Mouse (Mus musculus) brain, embryonic 14.5 days (tissue): ENCODE results near the gene G2e3. TPM values are rescaled to one million over a fixed set of nuclear protein-coding genes. Genes with fewer than 3 reads are reported as not detected.

Experiments used
- DNase-seq: peaks from one replicate; pipeline ENCODE4 v3.0.0-alpha.2; 2011; ENCODE audit warnings: low read depth
- CTCF ChIP-seq: fragments of 200-500 bp; IDR thresholded peaks from 2 replicates; pipeline ENCODE4 v1.5.1; 2012; ENCODE audit warnings: inconsistent platforms, mild to moderate bottlenecking, moderate library complexity, borderline replicate concordance; ENCODE audit not compliant: insufficient read depth, insufficient read length; ENCODE audit errors: extremely low read depth
- POLR2A ChIP-seq: fragments of 200-500 bp; IDR thresholded peaks from 2 replicates; pipeline ENCODE4 v1.6.1; 2012; ENCODE audit warnings: mild to moderate bottlenecking, inconsistent platforms, borderline replicate concordance; ENCODE audit not compliant: poor library complexity, insufficient read depth, insufficient read length, severe bottlenecking; ENCODE audit errors: extremely low read depth
- polyA plus RNA-seq: library from polyadenylated mRNA; depleted of rRNA; stranded (reverse); fragments of >200 nt; gene quantifications from 2 replicates; pipeline ENCODE4 v1.2.3, GENCODE M21; 2012; rRNA removed

Gene G2e3
- polyA plus RNA-seq, 1 experiment, result 18.5 TPM

GRCm38 (mm10) chr12:51377888-51378190 is 30.0 kb downstream of the G2e3 start:
- TF ChIP-seq CTCF (no peak), POLR2A (no peak)

GRCm38 (mm10) chr12:51399871-51400270 is 52.0 kb downstream of the G2e3 start:
- DNase-seq, result no peak
- TF ChIP-seq POLR2A (no peak), CTCF (no peak)

More at GRCm38 (mm10) chr12:51377888-51378190, 30.0 kb downstream of the G2e3 start:
- no peak for DNase-seq

- DNase-seq, result peak; percentile 69
- TF ChIP-seq CTCF (peak; percentile 49; the same call in 1 of the 2 replicates), POLR2A (no peak)
Observed at GRCm38 (mm10) chr12:51402060-51402698, 54.3 kb downstream of the G2e3 start.

- TF ChIP-seq POLR2A (no peak), CTCF (no peak)
- peak; percentile 51 for DNase-seq
Observed at GRCm38 (mm10) chr12:51403987-51404586, 56.2 kb downstream of the G2e3 start.

GRCm38 (mm10) chr12:51411362-51411761 is 63.5 kb downstream of the G2e3 start:
- no peak for DNase-seq
- TF ChIP-seq POLR2A (no peak), CTCF (no peak)

Other genes with a start within 250 kb of the G2e3 start
- 31.8 and 32.7 TPM in 2 replicates for gene Scfd1, start 29.4 kb downstream of the G2e3 start, polyA plus RNA-seq
- 9.7 and 10.0 TPM in 2 replicates for gene Coch, start 245.3 kb downstream of the G2e3 start, polyA plus RNA-seq